Mouse (Mus musculus): ENCODE results near the gene Impdh1.
A peak's percentile ranks its signal among the peaks of the same experiment; 100 is the strongest.
"Not testable (repeated sequence)": the region's sequence is repeated elsewhere in the genome, so short reads cannot be mapped to it uniquely, and the experiment has no call there.

The Impdh1 gene

GRCm38 (mm10) chr6:29187936-29188335 lies 28.2 kb downstream of the Impdh1 start:
- DNase-seq (ENCODE audit: extremely low read depth, low read depth), result peak; percentile 71

DNA sequence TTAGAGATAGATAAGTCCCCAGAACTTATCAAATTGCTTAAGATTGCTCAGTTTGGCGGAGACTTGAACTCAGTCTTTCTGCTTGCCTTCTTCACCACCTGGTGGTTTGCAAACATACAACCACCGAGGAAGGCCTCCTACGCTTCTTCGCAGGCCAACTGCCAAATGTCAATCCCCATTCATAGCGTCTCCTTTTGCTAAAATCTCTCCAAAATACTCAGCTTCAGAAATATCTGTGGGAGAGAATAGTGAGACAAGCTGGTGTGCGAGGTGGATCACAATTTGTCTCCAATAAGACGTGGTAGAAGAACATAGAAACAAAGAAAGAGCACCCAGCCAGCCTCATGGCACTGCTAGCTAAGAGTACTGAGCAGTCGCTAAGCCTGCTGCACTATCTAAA lies 36.3 kb downstream of the Impdh1 start:
- DNase-seq (ENCODE audit: extremely low read depth, low read depth), result no peak

DNA sequence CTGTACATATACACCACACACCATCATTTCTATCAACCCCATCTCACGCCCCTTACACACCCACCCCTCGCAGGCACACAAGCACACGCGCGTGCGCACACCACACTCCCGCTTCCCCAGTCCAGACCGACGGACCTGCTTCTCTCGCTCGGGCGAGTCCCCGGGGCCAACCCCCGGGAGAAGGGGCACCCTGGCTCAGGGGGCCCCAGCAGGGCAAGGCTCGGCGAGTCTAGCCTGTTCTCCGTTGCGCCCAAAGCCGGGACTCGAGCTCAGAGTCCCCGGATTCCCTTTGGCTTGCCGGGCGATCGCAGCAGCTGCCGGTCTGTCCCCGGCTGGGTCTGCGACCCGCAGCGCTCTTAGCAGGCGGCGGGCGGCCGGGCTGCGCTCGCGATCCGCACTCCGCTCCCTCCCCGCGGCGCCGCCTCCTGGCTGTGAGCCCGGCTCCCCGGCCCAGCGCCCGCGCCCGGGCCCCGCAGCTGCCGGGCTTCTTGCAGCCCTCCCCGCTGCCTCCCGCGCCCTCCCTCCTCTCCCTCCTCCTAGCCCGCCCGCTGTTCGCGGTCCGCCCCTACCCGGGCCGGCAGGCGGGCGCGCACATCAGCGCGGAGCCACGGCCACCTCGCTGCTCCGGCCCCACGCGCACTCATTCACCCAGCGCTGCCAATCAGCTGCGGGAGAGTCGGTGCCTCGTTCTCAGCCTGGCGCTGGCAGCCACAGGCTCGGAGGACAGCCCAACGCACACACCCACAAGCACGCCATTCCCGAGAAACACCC lies 37.1 kb downstream of the Impdh1 start, which contains the start of gene Prrt4:
Gene Prrt4 (minus strand): TSS at position 697 of the 771 bp plus-strand sequence.
- DNase-seq (ENCODE audit: extremely low read depth, low read depth), result no peak

DNA sequence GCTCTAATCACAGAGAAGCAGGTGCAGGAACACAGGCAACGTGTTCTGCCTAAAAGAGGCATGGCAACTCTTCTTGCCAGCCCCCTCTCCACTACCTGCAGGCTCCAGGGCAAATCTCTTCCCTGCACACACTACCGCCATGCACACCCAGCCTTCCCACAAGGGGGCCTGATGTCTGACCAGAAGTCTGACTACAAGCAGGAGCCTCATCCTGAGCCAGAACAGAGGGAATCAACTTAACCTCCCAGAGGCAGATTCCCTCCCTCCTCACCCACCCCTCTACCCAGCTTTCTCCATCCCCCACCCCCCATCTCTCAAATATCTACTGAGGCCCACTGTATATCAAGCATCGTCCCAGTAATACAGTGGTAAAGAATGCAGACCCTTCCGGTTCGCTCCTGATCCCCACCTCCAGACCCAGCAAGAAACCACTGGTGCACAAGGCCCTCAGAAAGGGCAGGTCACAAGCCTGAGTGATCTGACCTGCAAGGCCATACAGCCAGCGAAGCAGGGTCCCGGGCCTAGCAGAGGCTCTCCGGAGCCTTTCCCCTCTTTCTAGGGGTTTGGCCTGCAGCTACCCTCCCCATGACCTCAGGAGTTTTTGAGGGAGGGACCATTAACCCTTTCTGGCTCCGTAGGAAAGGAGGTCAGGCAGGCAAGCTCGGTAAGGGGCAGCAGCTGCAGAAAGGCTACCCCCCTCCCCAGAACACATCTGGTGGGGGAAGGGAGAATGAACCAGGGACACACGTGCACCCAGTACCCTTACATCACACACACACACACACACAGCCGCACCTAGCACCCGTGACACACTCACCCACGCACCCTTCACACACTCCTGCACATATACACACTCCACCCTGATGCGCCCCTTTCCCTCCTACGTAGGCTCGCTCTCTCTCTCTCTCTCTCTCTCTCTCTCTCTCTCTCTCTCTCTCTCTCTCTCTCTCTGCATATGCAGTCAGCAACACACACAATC lies 38.0 kb downstream of the Impdh1 start:
- no peak for DNase-seq (ENCODE audit: extremely low read depth, low read depth)

GRCm38 (mm10) chr6:29175113-29175512 lies 41.1 kb downstream of the Impdh1 start:
- no peak for DNase-seq (ENCODE audit: extremely low read depth, low read depth)

DNA sequence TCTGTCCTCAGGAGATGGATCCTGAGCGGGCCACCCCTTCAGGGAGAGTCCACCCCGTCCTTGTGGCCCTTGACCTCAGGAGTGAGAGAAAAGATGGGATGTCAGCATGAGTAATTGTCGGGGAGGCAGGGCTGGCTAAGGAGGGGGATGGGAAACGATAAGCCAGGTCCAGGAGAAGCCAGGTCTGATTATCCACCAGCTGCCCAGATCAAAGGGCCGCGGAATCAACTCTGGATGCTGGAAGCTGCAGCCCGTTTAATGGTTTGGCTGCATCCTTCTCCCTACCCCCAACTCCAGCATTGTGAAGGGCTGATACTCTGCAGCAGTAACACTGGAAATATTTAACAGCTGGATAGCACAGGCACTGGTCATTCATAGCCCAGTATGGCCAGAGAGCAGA lies 41.8 kb downstream of the Impdh1 start:
- no peak for DNase-seq (ENCODE audit: extremely low read depth, low read depth)

DNA sequence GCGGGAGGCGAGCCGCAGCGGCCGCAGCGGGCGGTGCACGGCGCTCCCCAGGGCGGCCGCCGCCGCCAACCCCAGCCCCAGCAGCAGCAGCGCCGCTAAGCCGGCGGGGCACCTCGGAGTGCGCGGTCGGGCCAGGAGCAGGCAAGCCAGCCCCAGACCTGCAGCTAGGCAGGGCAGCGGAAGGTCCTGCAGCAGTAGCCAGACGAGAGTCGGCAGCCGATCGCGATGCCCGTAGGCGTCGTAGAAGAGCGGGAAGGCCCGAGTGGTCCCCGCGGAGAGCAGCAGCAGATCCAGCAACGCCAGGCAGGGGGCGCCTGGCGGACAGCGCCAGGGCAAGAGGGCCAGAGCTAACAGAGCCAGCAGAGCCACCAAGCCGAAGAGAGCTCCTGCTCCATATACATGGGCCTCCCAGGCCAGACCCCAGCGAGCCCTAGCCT lies 45.2 kb downstream of the Impdh1 start:
- peak; percentile 33 for DNase-seq (ENCODE audit: extremely low read depth, low read depth)

DNA sequence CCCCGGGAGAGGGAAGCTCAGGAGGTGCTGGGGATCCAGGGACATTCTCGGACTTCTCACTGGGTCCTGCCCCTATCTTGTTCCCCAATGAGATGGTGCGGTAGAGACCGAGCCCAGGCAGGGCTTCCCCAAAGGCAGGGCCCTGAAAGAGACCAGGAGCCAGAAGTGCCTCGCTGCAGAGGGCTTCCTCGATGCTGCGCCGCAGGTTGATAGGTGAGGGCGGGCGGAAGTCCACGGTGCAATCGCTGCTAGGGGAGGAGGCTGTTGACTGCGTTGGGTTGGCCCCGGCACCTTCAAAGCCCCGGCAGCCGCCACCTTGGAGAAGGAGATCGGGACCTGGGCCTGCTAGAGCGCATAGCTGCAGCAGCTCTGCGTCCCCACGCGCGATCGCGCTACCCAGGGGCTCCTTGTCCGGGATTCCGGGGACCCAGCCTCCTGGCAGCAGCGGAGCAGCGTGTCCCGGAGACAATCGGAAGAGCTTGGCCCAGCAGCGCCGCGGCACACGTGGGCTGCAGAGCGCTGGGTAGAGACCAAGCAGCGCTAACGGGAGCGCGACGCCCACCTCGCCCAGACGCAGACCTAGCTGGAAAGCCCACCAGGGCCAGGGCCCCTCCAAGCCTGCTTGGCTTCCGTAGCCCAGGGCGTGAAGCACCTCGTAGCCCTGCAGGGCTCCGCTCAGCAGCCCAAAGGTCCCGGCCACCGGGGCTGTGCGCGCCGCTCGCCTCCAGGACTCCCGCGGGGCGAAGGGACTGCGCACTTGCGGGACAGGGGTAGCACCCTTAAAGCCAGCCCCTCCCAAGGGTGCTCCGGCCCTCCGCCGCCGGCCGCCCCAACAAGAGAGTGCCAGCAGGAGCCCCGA lies 45.9 kb downstream of the Impdh1 start:
- DNase-seq (ENCODE audit: extremely low read depth, low read depth), result no peak

- no peak for DNase-seq (ENCODE audit: extremely low read depth, low read depth)
Observed at GRCm38 (mm10) chr6:29169675-29170062, 46.5 kb downstream of the Impdh1 start.

DNA sequence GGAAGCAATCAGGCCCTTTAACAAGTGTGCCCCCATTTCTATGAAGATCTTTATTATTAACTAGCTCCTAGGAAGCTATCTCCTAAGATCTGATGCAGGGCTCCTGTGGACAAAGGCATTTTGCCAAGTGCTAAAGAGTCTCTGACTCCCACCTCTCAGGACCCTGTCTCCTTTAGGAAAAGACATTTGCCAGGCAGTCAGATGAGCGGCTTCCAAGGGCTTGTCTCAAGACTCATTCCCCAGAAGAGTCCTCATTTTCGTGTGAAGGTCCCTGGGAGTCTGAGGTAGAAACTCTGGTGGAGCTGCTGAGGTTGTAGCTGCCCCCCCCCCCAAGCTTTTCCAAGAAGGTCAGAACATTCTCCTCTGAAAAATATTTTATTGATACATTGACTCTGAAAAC lies 47.3 kb downstream of the Impdh1 start:
- DNase-seq (ENCODE audit: extremely low read depth, low read depth), result no peak

- peak; percentile 66 for DNase-seq (ENCODE audit: extremely low read depth, low read depth)
Observed at GRCm38 (mm10) chr6:29166196-29166595, 50.0 kb downstream of the Impdh1 start.

GRCm38 (mm10) chr6:29164314-29165244 lies 51.6 kb downstream of the Impdh1 start, which contains the start of gene Rbm28:
Gene Rbm28, minus strand, starts transcription at chr6:29165006.
- peak; percentile 92 for DNase-seq (ENCODE audit: extremely low read depth, low read depth)

GRCm38 (mm10) chr6:29161291-29161690 lies 54.9 kb downstream of the Impdh1 start:
- DNase-seq (ENCODE audit: extremely low read depth, low read depth), result not testable (repeated sequence)

DNA sequence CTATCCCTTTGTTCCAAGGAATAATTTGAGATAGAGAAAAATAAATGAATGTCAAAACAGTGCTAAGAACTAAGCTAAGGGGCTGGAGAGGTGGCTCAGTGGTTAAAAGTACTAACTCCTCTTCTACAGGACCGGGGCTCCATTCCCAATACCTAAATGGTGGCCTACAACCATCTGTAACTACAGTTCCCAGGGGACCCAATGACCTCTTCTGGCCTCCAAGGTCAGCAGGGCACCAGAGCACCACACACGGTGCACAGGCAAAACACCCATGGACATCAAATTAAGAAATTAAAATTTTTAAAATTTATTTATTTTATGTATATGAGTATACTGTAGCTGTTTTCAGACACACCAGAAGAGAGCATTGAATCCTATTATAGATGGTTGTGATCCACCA lies 55.4 kb downstream of the Impdh1 start:
- DNase-seq (ENCODE audit: extremely low read depth, low read depth), result no peak

- DNase-seq (ENCODE audit: extremely low read depth, low read depth), result no peak
Observed at GRCm38 (mm10) chr6:29156326-29156725, 59.8 kb downstream of the Impdh1 start.

Data from MEL-GATA-1-ER (cell line).